Mouse (Mus musculus): ENCODE measurements around the gene Sntn. TPM values are rescaled to one million over a fixed set of nuclear protein-coding genes. Genes with fewer than 3 reads are reported as not detected.

Sntn gene
- total RNA-seq (2021): not detected

- intact Hi-C loops (cut with DNase I): no loop called here
- no peak for DNase-seq (ENCODE audit: extremely low spot score in 1 of 2, low spot score in 2 of 2)
Observed at GRCm38 (mm10) chr14:13670576-13670975, at the start of gene Sntn. Sntn (plus strand) TSS chr14:13670876.

DNA sequence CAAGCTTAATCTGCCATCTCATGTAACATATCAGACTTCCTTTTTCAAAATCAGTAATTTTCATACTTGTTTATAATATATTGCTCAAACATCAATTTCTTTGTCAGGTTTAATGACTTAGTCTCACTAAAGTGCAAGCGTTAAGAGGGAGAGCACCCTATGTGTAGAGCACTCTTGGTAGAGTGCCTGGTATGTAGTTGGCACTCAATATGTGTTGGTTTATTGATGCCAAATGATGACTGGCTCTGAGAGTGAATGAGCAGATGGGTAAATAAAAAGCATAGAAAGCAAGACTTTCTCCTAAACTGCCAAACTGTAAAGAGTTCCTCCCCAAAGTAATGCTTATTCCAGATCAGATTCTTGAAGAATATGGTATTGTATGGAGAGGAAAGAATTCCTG lies 20.8 kb upstream of the Sntn start:
- intact Hi-C loops (cut with DNase I): no loop called here
- DNase-seq (ENCODE audit: extremely low spot score in 1 of 2, low spot score in 2 of 2): no peak

DNA sequence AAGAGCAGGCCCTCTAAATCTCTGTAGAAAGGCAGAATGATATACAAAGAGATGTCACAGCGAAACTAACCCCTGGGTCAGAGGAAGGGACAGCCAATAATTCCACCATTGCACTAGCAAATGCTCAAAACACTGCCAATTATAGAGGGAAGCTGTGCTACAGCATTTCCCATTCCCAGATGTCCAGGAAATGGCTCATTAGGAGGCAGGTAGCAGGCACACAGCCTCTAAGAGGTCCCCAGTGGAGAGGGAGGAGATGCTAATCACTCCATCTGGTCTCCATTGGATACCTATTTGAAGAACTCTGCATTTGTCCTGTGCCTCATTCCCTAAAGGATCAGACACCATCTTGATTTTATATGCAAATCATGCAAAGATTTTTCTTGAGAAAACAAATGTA lies 19.6 kb upstream of the Sntn start:
- intact Hi-C loops (cut with DNase I): no loop called here
- no peak for DNase-seq (ENCODE audit: extremely low spot score in 1 of 2, low spot score in 2 of 2)

GRCm38 (mm10) chr14:13651541-13652298 lies 19.0 kb upstream of the Sntn start:
- intact Hi-C loops (cut with DNase I): no loop called here
- DNase-seq (ENCODE audit: extremely low spot score in 1 of 2, low spot score in 2 of 2): peak in 1 of 2 experiments; percentile 26

- DNase-seq (ENCODE audit: extremely low spot score in 1 of 2, low spot score in 2 of 2): no peak
- intact Hi-C loops (cut with DNase I): no loop called here
Observed at GRCm38 (mm10) chr14:13686716-13687115, 16.0 kb downstream of the Sntn start.

DNA sequence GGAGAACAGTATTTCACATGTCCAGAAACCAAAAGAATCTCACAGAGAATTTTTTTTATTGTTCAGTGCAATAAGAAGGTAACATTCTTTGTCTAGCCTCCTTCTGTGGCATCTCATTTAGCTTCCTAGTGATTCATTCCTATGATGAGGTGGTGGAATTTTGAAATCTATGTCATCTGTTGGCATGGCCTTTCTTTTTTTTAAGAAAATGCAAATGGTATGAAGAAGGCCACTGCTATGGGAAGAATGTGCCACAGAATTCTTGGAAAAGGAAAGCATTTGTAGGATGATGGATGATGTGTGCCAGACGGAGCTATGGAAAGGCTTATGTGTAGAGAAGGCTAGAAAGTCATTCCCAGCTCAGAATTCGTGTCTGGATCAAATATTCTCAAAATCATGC lies 19.8 kb downstream of the Sntn start:
- intact Hi-C loops (cut with DNase I): no loop called here
- DNase-seq (ENCODE audit: extremely low spot score in 1 of 2, low spot score in 2 of 2): no peak

DNA sequence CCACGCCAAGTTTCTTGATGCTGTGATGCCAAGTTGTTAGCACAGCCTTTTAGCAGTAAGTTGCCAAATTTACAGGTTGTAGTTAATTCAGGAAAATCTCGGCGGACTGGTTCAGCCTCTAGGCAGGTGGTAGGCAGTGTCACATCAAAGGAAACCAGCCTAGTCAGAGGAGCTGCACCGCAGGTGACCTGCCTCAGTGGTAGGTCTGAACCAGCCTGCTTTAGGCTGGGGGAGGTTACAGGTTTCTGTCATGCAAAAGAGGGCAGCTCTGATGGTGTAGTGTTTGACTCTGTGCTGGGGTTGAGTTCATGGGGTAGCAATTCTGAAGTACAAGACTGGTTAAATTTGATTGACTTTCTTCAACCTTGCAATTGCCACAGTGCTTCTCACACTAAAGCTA lies 61.6 kb downstream of the Sntn start:
- intact Hi-C loops (cut with DNase I): no loop called here
- no peak for DNase-seq (ENCODE audit: extremely low spot score in 1 of 2, low spot score in 2 of 2)

Other genes starting within 250 kb of the Sntn start
- gene Gm281, start 243.6 kb downstream of the Sntn start, total RNA-seq (2021): not detected

Data from left cerebral cortex, postnatal 10 days (tissue).